Mouse (Mus musculus): ENCODE data around the gene Foxn3.

The Foxn3 gene

GRCm38 (mm10) chr12:99319171-99319570, 244.2 kb downstream of the Foxn3 start:
- peak; percentile 40 for DNase-seq

- DNase-seq = no peak
Measured at GRCm38 (mm10) chr12:99315931-99316330, 247.5 kb downstream of the Foxn3 start.

GRCm38 (mm10) chr12:99314817-99315216, 248.6 kb downstream of the Foxn3 start:
- DNase-seq = no peak

DNA sequence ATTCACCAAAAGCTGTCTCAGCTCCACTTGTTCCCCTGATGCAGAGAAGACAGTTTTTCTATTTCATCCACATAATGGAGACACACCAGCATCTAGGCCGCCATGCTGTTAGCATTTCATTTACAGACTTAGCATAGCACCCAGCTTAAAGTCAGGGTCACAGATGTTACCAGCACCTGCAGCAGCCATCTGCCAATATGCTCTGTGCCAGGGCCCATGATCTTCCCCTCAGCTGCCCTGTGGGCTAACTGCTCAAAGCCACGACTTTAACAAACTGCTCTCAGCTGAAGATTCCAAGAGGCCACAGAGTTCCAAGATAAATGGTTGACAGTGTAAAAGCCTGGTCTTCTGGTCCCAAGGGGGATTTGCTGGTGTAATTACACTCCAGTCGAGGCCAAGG, 252.1 kb downstream of the Foxn3 start:
- no peak for DNase-seq

GRCm38 (mm10) chr12:99309937-99310336, 253.4 kb downstream of the Foxn3 start:
- no peak for DNase-seq

DNA sequence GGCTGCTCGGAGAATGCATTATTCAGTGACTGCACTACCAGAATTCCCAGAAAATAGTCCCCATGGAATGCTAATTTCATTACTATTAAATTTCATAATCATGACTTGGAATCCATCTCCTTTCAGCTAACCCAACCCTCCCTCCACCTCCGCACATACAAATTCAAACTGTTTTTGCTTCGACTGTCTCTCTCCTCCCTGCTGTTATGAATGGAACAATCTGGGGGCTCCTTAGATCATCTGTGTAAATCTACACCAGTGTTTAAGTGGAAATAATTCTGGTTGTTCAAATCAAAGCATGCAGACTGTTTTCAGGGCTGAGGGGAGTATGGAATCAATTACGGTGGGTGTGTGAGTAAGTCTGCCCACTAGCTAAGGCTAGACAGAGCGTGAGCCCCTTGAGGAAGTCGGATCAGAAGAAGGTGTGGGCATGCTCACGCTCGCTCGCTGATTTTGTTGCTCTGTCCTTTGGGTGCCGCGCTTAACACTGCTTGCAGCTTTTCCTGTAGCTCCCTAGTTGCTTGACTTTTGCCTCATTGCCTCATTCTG, 254.8 kb downstream of the Foxn3 start:
- DNase-seq = no peak

DNA sequence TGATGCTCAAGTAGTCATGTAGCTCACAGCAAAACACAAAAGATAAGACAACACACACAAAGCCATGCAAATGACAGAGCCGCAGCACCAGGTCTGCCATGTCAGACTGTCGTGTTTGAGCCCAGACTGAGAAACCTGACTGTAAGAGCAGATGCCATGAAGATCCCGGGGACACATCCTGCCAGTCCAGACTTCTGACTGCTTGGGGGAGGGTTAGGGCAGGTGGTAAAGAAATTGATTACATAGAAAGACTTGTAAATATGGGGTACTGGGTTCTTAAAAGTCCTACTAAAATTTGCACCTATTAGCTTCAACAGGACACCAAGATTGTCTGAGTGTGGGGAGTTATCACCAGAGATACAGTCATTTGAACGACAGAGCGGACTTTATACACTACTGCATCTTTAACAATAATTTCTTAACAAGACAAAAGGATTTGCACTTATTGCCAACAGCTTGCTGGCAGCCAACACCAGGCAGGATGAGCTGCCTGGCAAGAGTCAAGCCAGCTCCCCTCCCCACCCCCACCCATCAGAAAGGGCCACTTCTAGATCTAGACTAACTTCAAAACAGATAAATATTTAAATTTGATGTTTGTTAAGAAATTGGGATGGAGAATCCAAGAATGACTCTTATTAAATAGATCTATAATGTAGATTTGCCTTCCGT, 256.7 kb downstream of the Foxn3 start:
- no peak for DNase-seq

GRCm38 (mm10) chr12:99305784-99306535, 257.4 kb downstream of the Foxn3 start:
- DNase-seq = no peak

DNA sequence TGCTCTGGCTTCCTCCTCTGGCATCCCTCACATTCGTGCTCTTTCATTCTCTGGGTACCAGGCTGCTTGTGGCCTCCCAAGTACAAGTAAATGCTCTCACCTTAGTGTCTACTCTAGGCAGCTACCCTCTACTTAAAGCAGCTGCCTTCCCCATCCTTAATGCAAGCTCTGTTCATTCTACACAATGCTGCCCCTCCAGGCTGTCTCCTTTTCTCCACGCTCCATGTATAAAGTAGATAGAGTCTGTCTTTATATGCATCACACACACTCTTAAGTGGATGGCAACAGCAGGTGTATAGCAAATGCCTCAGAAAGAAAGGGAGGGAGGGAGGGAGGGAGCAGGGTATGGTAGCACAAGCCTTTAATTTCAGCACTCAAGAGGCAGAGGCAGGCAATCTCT, 258.1 kb downstream of the Foxn3 start:
- DNase-seq = no peak

DNA sequence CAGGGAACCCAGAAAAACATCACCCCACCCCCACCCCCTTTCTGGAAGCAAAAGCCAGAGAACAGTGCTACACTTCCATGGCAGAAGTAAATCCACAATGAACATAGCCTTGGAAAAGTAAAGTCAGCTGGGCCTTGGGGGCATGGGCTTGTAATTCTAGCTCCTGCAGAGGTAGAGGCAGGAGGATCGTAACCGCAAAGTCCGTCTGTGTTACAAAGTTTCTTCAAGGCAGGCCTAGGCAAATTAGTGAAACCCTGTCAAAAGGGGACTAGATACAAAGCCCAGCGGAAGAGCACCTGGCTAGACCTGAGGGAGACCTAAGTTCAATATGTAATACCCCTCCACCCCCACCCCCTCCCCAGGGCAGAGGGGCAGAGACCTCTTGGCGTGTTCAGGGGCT, 259.3 kb downstream of the Foxn3 start:
- no peak for DNase-seq

GRCm38 (mm10) chr12:99303581-99303980, 259.8 kb downstream of the Foxn3 start:
- no peak for DNase-seq

DNA sequence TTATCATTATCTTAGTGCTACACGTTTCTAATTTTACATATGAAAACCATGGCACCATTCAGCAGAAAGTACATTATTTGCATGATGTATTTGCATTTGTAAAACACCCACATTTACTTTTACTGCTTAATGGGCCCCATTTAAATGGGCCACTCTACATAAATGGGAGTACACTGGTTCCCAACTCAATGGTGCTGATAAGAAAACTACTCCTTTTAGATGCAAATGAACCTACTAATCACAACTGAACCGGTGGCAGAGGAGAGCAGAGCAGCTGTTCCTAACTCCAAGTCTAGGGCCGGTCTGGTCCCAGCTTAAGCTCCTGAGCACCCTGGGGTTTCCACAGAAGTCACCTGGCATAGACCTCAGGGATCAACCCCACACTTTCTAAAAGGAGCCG, 263.5 kb downstream of the Foxn3 start:
- no peak for DNase-seq

GRCm38 (mm10) chr12:99298851-99299600, 264.4 kb downstream of the Foxn3 start:
- no peak for DNase-seq

GRCm38 (mm10) chr12:99298242-99298641, 265.1 kb downstream of the Foxn3 start:
- no peak for DNase-seq

DNA sequence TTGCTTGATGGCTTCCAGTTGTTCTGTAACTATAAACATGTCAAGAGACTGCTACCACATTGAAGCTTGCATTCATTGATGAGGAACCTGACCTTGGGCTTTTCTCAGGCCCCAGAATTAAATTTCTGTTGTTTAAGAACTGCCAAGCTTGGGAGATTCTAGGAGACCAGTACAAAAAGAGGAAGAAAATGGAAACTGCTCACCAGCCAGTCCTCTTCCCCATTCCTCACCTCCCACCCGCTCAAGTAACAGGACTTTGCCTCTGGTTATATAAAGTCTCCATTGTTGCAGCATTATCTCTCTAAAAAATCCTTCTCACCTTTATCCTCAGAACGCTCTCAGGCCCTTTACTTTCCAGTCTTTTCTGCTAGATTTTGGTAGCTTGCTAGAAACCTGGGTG, 265.6 kb downstream of the Foxn3 start:
- no peak for DNase-seq

- DNase-seq = no peak
Measured at GRCm38 (mm10) chr12:99293532-99293931, 269.9 kb downstream of the Foxn3 start.

- DNase-seq = no peak
Measured at GRCm38 (mm10) chr12:99292152-99292551, 271.2 kb downstream of the Foxn3 start.

DNA sequence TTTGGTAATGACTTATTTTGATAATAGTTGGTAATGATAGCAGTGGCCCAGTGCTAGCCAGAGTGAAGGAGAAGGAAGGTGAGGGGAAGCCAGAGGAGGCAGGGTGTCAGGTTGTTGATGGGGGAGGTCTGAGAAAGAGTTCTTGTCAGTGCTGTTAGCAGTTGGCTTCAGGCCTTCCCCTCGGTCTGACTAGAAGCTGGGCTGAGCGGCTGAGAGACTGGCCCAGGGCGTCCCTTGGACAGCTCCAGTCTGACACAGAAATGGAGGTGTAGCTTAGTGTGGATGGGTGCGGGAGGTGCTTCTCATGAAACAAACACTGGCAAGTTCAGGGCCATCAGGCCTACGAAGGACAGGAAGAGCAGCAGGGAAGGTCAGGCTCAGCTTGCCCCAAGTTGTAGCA, 276.3 kb downstream of the Foxn3 start:
- DNase-seq = no peak

DNA sequence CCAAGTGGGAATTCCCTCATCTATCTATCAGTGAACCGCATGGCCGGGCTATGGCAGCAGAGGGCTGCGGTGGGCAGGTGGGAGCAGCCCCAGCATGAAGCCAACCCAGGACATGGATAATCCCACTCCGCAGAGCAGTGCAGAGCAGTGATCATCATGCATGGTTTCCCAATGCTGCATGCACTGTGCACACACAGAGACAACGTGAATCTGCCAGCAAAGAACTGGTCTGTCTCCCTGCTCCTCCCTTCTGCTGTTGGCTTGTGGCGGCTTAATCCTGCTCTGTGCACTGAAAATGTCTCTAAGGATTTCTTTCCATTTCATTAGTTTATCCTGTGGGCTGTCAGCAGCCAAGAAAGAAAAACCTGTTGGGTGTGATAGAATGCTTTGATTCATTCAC, 276.7 kb downstream of the Foxn3 start:
- DNase-seq = no peak

GRCm38 (mm10) chr12:99285656-99286055, 277.7 kb downstream of the Foxn3 start:
- DNase-seq = no peak

DNA sequence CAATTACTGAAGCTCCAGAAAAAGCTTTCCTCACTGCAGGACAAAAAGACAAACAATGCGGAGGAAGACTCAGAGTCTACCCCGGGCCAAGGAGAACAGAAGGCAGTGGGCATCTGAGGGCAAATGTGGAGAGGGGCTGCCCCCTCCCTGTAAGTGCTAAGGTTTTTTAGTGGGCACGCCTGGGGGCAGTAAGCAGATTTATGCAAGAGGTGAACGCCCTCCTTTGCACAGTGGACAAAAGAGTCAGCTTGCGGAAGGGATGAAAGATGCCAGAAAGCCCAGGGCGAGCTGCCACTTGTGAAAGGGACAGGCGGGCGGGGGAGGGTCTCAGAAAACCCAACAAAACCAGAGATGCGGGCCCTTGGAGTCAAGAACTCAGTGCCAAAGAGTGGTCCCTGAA, 278.2 kb downstream of the Foxn3 start:
- DNase-seq = no peak

GRCm38 (mm10) chr12:99284419-99285069, 278.8 kb downstream of the Foxn3 start:
- DNase-seq = no peak

DNA sequence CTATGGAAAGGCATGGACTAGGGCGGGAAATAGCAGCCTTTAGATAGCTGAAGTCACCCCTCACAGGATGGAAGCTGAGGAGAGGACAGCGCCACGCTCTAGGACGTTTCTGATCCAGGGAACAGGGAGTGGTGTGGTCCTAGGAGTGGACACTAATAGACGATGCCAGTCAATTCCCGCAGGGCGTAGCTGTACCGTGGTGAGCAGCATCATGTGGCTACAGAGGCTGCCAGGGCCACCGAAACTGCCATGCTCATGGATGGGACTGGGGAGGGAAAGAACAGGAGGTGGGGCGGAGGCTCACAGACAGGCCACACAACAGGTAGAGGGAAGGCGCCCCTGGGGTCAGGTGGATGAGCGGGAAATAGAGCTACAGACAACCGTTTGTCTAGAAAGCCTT, 282.6 kb downstream of the Foxn3 start:
- DNase-seq = no peak

Measured in kidney, adult 18-20 months (tissue).